Mouse (Mus musculus) kidney, adult 2 months (tissue): Measurements from ENCODE around the gene Chd6. TPM values are rescaled to one million over a fixed set of nuclear protein-coding genes. Genes with fewer than 3 reads are reported as not detected.

Experiments
- DNase-seq: peaks from one replicate; pipeline ENCODE4 v3.0.0; 2021
- H3K27ac ChIP-seq: fragments of 200-500 bp; 2 replicates; pipeline ENCODE4 v1.5.1; 2012; ENCODE audit warnings: low read depth, low read length, control low read depth, inconsistent platforms; ENCODE audit not compliant: insufficient read depth
- H3K27me3 ChIP-seq: fragments of 200-500 bp; replicated peaks from 2 replicates; pipeline ENCODE4 v1.6.1; 2012; ENCODE audit warnings: mild to moderate bottlenecking, moderate library complexity, low read length, inconsistent platforms; ENCODE audit not compliant: control insufficient read depth, insufficient read depth
- H3K36me3 ChIP-seq: fragments of 200-500 bp; 2 replicates; pipeline ENCODE4 v1.6.1; 2012; ENCODE audit warnings: mild to moderate bottlenecking, moderate library complexity, low read length, inconsistent platforms; ENCODE audit not compliant: control insufficient read depth, insufficient read depth
- H3K4me1 ChIP-seq: fragments of 200-500 bp; 2 replicates; pipeline ENCODE4 v1.6.1; 2011; ENCODE audit warnings: low read length; ENCODE audit not compliant: control insufficient read depth, insufficient read depth
- H3K4me3 ChIP-seq: fragments of 200-500 bp; 2 replicates; pipeline ENCODE4 v1.5.1; 2011; ENCODE audit warnings: mild to moderate bottlenecking, low read depth, low read length, control low read depth; ENCODE audit not compliant: insufficient read depth
- CTCF ChIP-seq: fragments of 200-500 bp; conservative IDR thresholded peaks from 2 replicates; pipeline ENCODE4 v1.5.1; 2011; ENCODE audit warnings: low read depth, mild to moderate bottlenecking, control low read depth, low read length, moderate library complexity, mixed read lengths; ENCODE audit not compliant: insufficient read depth, insufficient read length
- POLR2A ChIP-seq: fragments of 200-500 bp; IDR thresholded peaks from one replicate; pipeline ENCODE4 v1.6.1; 2011; ENCODE audit warnings: low read depth, low read length, control low read depth
- WGBS: fragments of 180-500 bp; shearing (Covaris S2); methylation state at CpG from one replicate; pipeline ENCODE4 v1.1.7; 2018; 5-methylcytosine and 5-hydroxymethylcytosine counted together
- polyA plus RNA-seq: library from polyadenylated mRNA; depleted of rRNA; stranded (reverse); fragments of >200 nt; gene quantifications from 2 replicates; pipeline ENCODE4 v1.2.3, GENCODE M21; 2012

Chd6 gene
- polyA plus RNA-seq, 1 experiment: 7.7 TPM

DNA sequence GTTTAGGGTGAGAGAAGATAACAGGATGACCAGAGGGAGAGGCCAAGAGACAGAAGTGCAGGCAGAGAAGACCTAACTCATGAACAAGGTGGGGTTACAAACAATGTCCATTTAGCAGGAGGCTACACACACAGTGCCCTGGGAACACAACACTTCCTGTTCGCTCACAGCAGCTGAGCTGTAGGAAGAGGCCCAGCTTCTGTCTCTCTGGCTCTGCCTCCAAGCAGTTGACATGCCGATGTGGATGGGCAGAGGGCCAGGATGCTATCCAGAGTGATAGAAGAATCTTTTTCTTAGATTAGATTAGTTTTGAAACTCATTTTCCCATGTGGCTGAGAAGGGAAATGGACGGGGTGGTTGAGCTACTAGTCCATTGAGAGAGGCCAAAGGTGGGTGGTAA is 28.1 kb upstream of the Chd6 start:
- Histone ChIP-seq H3K27ac (no peak overlapping the region), H3K4me3 (no peak overlapping the region), H3K27me3 (no peaks in the 10 kb centered on the region), H3K36me3 (no peaks in the 10 kb centered on the region), H3K4me1 (peaks cover 12% of the 10 kb centered on the region)
- no peak for TF ChIP-seq POLR2A
- no peak for TF ChIP-seq CTCF
- 56% methylated on average over 3 of the region's 3 CpGs for WGBS
- DNase-seq: no peak

DNA sequence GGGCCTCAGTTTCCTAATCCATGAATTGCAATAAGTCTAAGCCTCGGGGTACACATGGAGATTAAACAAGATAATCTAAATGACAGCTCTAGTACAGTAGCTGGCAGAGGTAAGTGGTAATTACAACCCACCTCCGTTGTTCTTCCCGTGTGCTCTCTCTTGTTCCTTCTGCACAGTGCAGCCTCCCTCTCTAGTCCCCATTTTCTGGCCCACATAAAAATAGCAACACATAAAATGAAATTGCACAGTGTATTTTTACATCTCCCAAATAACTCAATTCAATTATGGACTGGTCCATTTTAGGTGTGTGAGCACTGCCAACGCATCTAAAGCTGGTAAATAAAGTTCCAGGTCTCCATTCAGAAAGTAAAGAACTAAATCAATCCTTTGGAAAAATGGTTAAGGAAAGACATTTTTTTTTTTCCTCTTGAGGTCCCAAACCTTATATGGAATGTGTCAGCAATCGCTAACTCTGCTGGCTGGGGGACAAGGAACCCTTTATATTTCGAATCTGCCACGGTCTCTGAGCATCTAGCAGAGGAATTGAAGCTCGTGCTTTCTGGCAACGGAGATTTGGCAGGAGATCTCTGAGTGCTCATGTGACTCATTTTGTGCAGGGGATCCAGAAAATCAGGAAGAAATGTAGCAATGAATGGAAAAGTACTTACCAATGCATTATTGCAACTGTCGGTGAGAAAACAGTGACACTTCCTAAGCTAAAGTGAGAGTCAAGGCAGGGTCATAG is 19.7 kb upstream of the Chd6 start:
- no peak overlapping the region for H3K27ac ChIP-seq
- DNase-seq: peak; percentile 10
- TF ChIP-seq CTCF (no peak), POLR2A (no peak)
- WGBS: 49% methylated on average over 10 of the region's 10 CpGs
- no peaks in the 10 kb centered on the region for H3K36me3 ChIP-seq
- no peak overlapping the region for H3K4me3 ChIP-seq
- H3K27me3 ChIP-seq: no peaks in the 10 kb centered on the region
- H3K4me1 ChIP-seq: no peaks in the 10 kb centered on the region

DNA sequence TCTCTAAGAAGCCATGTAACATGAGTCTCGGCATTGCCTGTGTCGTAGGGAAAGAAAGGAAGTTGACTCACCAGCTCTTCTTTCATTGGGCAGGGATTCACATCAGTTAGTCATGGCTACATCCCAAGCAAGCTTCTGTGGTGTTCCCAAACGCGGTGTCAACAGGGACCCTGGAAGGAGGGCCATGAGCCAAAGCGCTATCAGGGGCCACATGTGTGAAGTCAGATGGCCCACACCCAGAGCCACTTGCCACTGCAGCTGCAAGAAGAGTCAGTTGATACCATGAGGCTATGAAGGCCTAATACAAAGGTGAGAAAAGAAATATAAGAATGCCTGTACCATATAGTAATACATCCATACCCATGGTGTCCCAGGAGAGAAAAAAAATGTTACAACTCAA is 3.1 kb upstream of the Chd6 start:
- no peaks in the 10 kb centered on the region for H3K27me3 ChIP-seq
- peaks cover 2% of the 10 kb centered on the region for H3K4me1 ChIP-seq
- DNase-seq: no peak
- TF ChIP-seq POLR2A (no peak), CTCF (no peak)
- 92% methylated on average over 5 of the region's 5 CpGs for WGBS
- H3K27ac ChIP-seq: no peak overlapping the region
- H3K4me3 ChIP-seq: no peak overlapping the region
- H3K36me3 ChIP-seq: no peaks in the 10 kb centered on the region

DNA sequence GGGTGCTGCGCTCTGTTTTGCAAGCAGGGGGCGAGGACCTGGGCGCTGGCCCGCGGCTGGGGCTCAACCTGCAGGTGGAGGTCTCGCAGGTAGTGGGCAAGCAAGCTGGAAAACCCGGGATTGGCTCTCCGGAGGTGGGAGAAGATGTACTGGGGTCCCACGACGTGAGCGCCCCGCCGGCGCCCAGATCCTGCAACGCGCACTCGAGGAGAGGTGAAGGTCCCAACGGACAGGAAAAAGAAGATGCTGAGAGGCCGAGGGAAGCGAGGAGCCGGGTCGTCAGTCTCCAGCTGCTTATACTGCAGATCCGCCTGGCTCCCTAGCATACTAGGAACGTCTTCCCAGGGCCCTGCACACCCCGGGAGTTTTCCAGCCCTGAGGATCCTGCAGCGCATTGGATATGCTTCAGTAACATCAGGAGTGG is 535 bp upstream of the Chd6 start:
- TF ChIP-seq POLR2A (no peak), CTCF (no peak)
- WGBS: 3% methylated on average over 26 of the region's 26 CpGs
- Histone ChIP-seq H3K27me3 (no peaks in the 10 kb centered on the region), H3K4me1 (peaks cover 5% of the 10 kb centered on the region), H3K27ac (no peak overlapping the region), H3K36me3 (no peaks in the 10 kb centered on the region), H3K4me3 (peak overlapping the region; percentile 58)
- DNase-seq: no peak

DNA sequence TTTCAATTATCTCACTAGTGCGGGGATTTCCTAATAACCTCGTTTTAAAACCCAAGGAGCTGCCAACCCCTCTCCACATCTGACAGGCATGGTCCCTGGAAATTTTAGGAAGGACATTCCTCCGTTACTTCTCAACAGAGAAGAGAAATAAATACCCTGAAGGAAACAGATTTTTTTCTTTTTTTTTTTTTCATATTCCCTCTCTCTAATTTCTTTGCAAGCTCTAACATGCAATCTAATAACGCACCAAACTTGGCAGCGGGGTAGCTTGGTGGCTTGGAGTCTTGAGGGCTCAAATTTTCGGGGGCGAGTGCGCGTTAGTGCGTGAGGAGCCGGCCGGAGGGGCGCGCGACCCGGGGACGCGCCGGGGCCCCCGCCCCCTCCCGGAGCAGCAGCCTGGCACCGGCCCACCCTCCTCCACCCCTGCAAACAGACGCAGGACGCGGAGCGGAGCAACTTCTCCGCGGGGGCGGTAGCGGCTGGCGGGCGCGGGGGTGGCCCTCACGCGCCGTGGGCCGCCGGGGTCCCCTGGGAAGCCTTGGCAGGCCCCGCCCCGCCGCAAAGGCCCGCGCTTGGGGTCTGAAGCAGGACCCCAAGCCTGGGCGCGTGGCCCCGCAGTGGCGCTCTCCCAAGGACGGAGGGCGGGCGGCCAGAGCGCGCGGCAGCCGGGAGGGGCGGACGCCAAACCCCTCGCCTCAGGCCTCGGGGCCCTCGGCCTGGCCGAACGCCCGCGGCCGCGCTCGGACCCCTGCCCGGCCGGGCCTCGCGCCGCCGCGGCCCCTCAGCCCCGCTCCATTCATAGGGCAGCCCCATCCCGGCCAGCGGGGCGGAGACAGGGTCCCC is 569 bp downstream of the Chd6 start:
- Histone ChIP-seq H3K4me1 (peaks cover 5% of the 10 kb centered on the region), H3K27me3 (no peaks in the 10 kb centered on the region), H3K27ac (peak overlapping the region; percentile 82), H3K36me3 (no peaks in the 10 kb centered on the region), H3K4me3 (peak overlapping the region; percentile 72)
- WGBS: under 1% methylated on average over 71 of the region's 77 CpGs
- TF ChIP-seq POLR2A: no peak
- TF ChIP-seq CTCF: no peak
- peak; percentile 40 for DNase-seq

DNA sequence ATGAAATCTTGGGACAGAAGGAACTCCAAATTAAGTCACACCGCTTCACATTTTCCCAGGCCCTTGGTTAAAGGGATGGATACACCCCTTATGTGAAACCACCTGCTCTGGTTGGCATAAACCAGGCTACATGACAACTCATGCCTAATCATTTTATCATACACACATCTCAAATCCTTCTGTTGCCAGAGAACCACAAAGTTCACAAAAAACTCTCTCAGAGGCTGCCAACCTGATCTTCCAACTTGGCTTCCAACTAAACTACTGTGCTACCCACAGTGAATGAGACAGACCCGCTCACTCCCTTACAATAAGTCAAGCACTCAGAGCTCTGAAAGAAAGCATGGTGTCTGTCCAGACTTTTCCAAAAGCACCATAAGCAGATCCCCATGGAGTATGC is 1.6 kb downstream of the Chd6 start:
- no peak for DNase-seq

DNA sequence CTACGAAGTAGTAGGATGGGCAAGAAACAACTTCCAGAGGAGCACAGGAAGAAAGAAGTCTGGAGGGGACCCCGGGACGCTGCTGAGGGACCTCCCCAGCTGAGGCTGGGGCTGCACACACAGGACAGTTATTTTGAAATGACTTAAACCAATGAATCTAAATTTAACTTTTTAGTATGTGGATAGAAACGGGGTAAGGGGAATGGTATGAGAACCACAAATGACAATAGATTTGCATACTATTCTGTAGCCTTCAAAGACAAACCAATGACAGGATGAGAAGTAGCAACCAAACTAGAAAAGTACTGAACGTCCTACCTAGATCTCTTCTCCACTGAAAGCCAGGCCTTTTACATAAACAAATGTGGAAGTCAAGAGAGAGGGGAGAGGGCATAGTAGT is 5.1 kb downstream of the Chd6 start:
- Histone ChIP-seq H3K27ac (no peak overlapping the region), H3K4me1 (peaks cover 5% of the 10 kb centered on the region), H3K27me3 (no peaks in the 10 kb centered on the region), H3K36me3 (no peaks in the 10 kb centered on the region), H3K4me3 (no peak overlapping the region)
- DNase-seq: no peak
- no peak for TF ChIP-seq CTCF
- TF ChIP-seq POLR2A: no peak
- 63% methylated on average over 5 of the region's 5 CpGs for WGBS

More for the DNA sequence above, 1.6 kb downstream of the Chd6 start:
- TF ChIP-seq POLR2A (no peak), CTCF (no peak)
- H3K4me1 ChIP-seq: peaks cover 5% of the 10 kb centered on the region
- H3K36me3 ChIP-seq: no peaks in the 10 kb centered on the region
- no peak overlapping the region for H3K27ac ChIP-seq
- no peaks in the 10 kb centered on the region for H3K27me3 ChIP-seq
- no peak overlapping the region for H3K4me3 ChIP-seq
- WGBS: 87% methylated on average over 2 of the region's 2 CpGs
